Mouse (Mus musculus): ENCODE measurements around the gene Olfr599. TPM values are rescaled to one million over a fixed set of nuclear protein-coding genes. Genes with fewer than 3 reads are reported as not detected.

Gene Olfr599
- polyA plus RNA-seq (2017; shearing (Covaris generic)) = not detected

GRCm38 (mm10) chr7:103335617-103336016 is at the start of gene Olfr599:
TSS of gene Olfr599 (plus strand) at chr7:103335917.

GRCm38 (mm10) chr7:103305348-103305747 is 30.4 kb upstream of the Olfr599 start, which contains the start of gene Olfr596:
TSS of gene Olfr596 (plus strand) at chr7:103305648.

DNA sequence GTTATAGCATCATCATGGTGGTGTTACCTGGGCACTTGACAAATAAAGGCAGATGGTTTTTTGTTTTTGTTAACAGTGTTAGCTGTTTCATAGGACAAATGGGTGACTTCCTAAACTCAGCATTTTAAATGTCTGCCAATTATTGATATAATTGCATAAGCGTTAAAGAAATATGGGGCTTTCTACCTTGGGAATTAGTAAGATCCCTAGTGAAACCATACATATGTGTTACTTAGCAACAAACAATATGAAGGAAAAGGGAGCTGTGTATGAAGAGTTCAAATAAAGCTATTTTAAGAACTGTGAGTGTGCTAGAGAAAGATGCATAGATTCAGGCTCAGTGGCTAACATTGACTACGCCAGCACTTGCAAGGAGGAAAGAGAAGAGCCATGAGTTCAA is 19.7 kb upstream of the Olfr599 start, which contains the start of gene Olfr597:
TSS of gene Olfr597 (plus strand) at position 301 of the 400 bp plus-strand sequence.

GRCm38 (mm10) chr7:103323268-103323667 is 12.4 kb upstream of the Olfr599 start, which contains the start of gene Olfr598:
TSS of gene Olfr598 (plus strand) at chr7:103323568.

DNA sequence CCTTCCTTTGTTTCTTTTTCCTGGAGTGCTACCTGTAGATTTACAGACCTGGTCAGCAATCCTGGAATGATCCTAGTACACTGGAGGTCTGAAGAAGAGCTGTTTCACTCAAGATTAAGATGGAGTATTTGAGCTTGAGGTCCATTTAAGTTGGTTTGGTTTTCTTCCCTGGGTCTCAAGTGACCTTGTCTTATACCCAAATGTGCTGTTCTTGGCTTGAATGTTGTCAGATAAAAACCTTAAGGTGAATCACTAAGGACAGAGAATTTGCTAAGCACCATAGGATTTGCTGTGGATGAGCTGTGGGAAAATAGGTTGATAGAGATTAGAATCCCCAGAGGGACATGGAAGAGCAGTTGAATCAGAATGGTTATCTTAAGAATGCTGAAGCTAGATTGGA is 13.9 kb downstream of the Olfr599 start, which contains the start of gene Olfr600:
TSS of gene Olfr600 (minus strand) at position 101 of the 400 bp plus-strand sequence.

GRCm38 (mm10) chr7:103362555-103362954 is 26.8 kb downstream of the Olfr599 start, which contains the start of gene Olfr601:
TSS of gene Olfr601 (minus strand) at chr7:103362655.

GRCm38 (mm10) chr7:103386077-103386476 is 50.4 kb downstream of the Olfr599 start, which contains the start of gene Olfr603:
TSS of gene Olfr603 (minus strand) at chr7:103386177.

Other genes with a start within 250 kb of the Olfr599 start
- not detected for gene Olfr585, start 238.2 kb upstream of the Olfr599 start, polyA plus RNA-seq (2017; shearing (Covaris generic))
- not detected for gene Olfr586, start 210.3 kb upstream of the Olfr599 start, polyA plus RNA-seq (2017; shearing (Covaris generic))
- gene Olfr588-ps1, start 195.0 kb upstream of the Olfr599 start, polyA plus RNA-seq (2017; shearing (Covaris generic)) = under 1 TPM in 1 of 2 experiments, not detected in 1; 0.32 TPM
- not detected for gene Olfr589, start 179.6 kb upstream of the Olfr599 start, polyA plus RNA-seq (2017; shearing (Covaris generic))
- gene Olfr591, start 157.6 kb upstream of the Olfr599 start, polyA plus RNA-seq (2017; shearing (Covaris generic)) = 1 to 10 TPM in 1 of 2 experiments, under 1 TPM in 1; 0.42 to 1.0 TPM
- gene Olfr592, start 151.1 kb upstream of the Olfr599 start, polyA plus RNA-seq (2017; shearing (Covaris generic)) = under 1 TPM; 0.06 to 0.20 TPM
- gene Olfr593, start 124.1 kb upstream of the Olfr599 start, polyA plus RNA-seq (2017; shearing (Covaris generic)) = not detected
- gene Olfr594, start 118.9 kb upstream of the Olfr599 start, polyA plus RNA-seq (2017; shearing (Covaris generic)) = 1 to 10 TPM in 1 of 2 experiments, not detected in 1; 1.1 TPM
- not detected for gene Usp17ld, start 83.4 kb upstream of the Olfr599 start, polyA plus RNA-seq (2017; shearing (Covaris generic))
- gene Olfr596, start 30.3 kb upstream of the Olfr599 start, polyA plus RNA-seq (2017; shearing (Covaris generic)) = under 1 TPM in 1 of 2 experiments, not detected in 1; 0.29 TPM
- gene Olfr597, start 19.6 kb upstream of the Olfr599 start, polyA plus RNA-seq (2017; shearing (Covaris generic)) = under 1 TPM; 0.10 to 0.17 TPM
- gene Olfr598, start 12.3 kb upstream of the Olfr599 start, polyA plus RNA-seq (2017; shearing (Covaris generic)) = not detected
- under 1 TPM in 1 of 2 experiments, not detected in 1; 0.89 TPM for gene Olfr600, start 13.8 kb downstream of the Olfr599 start, polyA plus RNA-seq (2017; shearing (Covaris generic))
- 1 to 10 TPM in 1 of 2 experiments, under 1 TPM in 1; 0.59 to 2.7 TPM for gene Olfr601, start 26.7 kb downstream of the Olfr599 start, polyA plus RNA-seq (2017; shearing (Covaris generic))
- 1 to 10 TPM in 1 of 2 experiments, not detected in 1; 2.6 TPM for gene Olfr603, start 50.3 kb downstream of the Olfr599 start, polyA plus RNA-seq (2017; shearing (Covaris generic))
- not detected for gene Usp17lc, start 79.2 kb downstream of the Olfr599 start, polyA plus RNA-seq (2017; shearing (Covaris generic))
- gene Olfr605, start 109.5 kb downstream of the Olfr599 start, polyA plus RNA-seq (2017; shearing (Covaris generic)) = not detected
- not detected for gene Olfr606, start 113.1 kb downstream of the Olfr599 start, polyA plus RNA-seq (2017; shearing (Covaris generic))
- gene Olfr607, start 128.2 kb downstream of the Olfr599 start, polyA plus RNA-seq (2017; shearing (Covaris generic)) = under 1 TPM; 0.05 to 0.20 TPM
- under 1 TPM in 1 of 2 experiments, not detected in 1; 0.56 TPM for gene Olfr608, start 134.0 kb downstream of the Olfr599 start, polyA plus RNA-seq (2017; shearing (Covaris generic))
- gene Olfr609, start 162.1 kb downstream of the Olfr599 start, polyA plus RNA-seq (2017; shearing (Covaris generic)) = under 1 TPM in 1 of 2 experiments, not detected in 1; 0.05 TPM
- not detected for gene Olfr610, start 176.2 kb downstream of the Olfr599 start, polyA plus RNA-seq (2017; shearing (Covaris generic))
- gene Olfr611, start 184.9 kb downstream of the Olfr599 start, polyA plus RNA-seq (2017; shearing (Covaris generic)) = not detected
- gene Olfr612, start 206.8 kb downstream of the Olfr599 start, polyA plus RNA-seq (2017; shearing (Covaris generic)) = not detected
- gene Olfr613, start 212.2 kb downstream of the Olfr599 start, polyA plus RNA-seq (2017; shearing (Covaris generic)) = not detected
- gene Olfr615, start 220.2 kb downstream of the Olfr599 start, polyA plus RNA-seq (2017; shearing (Covaris generic)) = not detected
- not detected for gene Olfr616, start 233.2 kb downstream of the Olfr599 start, polyA plus RNA-seq (2017; shearing (Covaris generic))
- not detected for gene Olfr617, start 237.1 kb downstream of the Olfr599 start, polyA plus RNA-seq (2017; shearing (Covaris generic))

Measured in inflammation-experienced regulatory T-cells (primary cell).